Mouse (Mus musculus) liver, embryonic 14.5 days (tissue): ENCODE data around the gene Srrm1. TPM values are rescaled to one million over a fixed set of nuclear protein-coding genes. Genes with fewer than 3 reads are reported as not detected.
A peak's percentile ranks its signal among the peaks of the same experiment; 100 is the strongest.

Experiments
- ATAC-seq: fragments of 200-750 bp; cut with Nextera tagmentation; 2 replicates; pipeline ENCODE4 v1.8.0; 2017; ENCODE audit warnings: moderate number of reproducible peaks, mild to moderate bottlenecking, moderate library complexity; ENCODE audit not compliant: insufficient read depth
- DNase-seq, 3 experiments: peaks; one replicate each; pipeline ENCODE4 v3.0.0-alpha.2; 2012 to 2013; ENCODE audit warnings: low read depth in 3 of 3, low spot score in 3 of 3
- H3K27ac ChIP-seq: fragments of 300-500 bp; sonication (generic); 2 replicates; pipeline ENCODE4 v1.5.1; 2014; ENCODE audit warnings: moderate library complexity, mild to moderate bottlenecking, control low read depth, inconsistent platforms
- H3K27me3 ChIP-seq: fragments of 300-500 bp; sonication (generic); 2 replicates; pipeline ENCODE4 v1.6.1; 2014; ENCODE audit warnings: mild to moderate bottlenecking, low read length, moderate library complexity; ENCODE audit not compliant: control insufficient read depth, insufficient read depth
- H3K36me3 ChIP-seq: fragments of 300-500 bp; sonication (generic); replicated peaks from 2 replicates; pipeline ENCODE4 v1.6.1; 2014; ENCODE audit warnings: low read depth; ENCODE audit not compliant: control insufficient read depth, insufficient read depth
- H3K4me1 ChIP-seq, 2 experiments: fragments of 200-500 bp in 1 of 2; fragments of 300-500 bp in 1 of 2; sonication (generic) in 1 of 2; replicated peaks; 2 replicates each; pipeline ENCODE4 v1.6.1; 2012 to 2014; ENCODE audit warnings: antibody characterized with exemption in 1 of 2, inconsistent platforms in 1 of 2, low read length in 1 of 2; ENCODE audit not compliant: control insufficient read depth in 2 of 2, insufficient read depth in 2 of 2
- H3K4me2 ChIP-seq: fragments of 300-500 bp; sonication (generic); 2 replicates; pipeline ENCODE4 v1.6.1; 2014; ENCODE audit warnings: low read depth, mild to moderate bottlenecking, control low read depth, moderate library complexity
- H3K4me3 ChIP-seq, 2 experiments: fragments of 200-500 bp in 1 of 2; fragments of 300-500 bp in 1 of 2; sonication (generic) in 1 of 2; 2 replicates each; pipeline ENCODE4 v1.5.1; 2012 to 2014; ENCODE audit warnings: low read depth in 2 of 2, low read length in 2 of 2, mild to moderate bottlenecking in 2 of 2, control low read depth in 1 of 2, inconsistent platforms in 1 of 2, moderate library complexity in 1 of 2; ENCODE audit not compliant: insufficient read depth in 1 of 2
- H3K9ac ChIP-seq: fragments of 300-500 bp; sonication (generic); replicated peaks from 2 replicates; pipeline ENCODE4 v1.6.1; 2014; ENCODE audit warnings: mild to moderate bottlenecking, control low read depth, moderate library complexity
- H3K9me3 ChIP-seq: fragments of 300-500 bp; sonication (generic); 2 replicates; pipeline ENCODE4 v1.6.1; 2016; ENCODE audit warnings: low read length, mixed read lengths; ENCODE audit not compliant: control insufficient read depth
- CTCF ChIP-seq: IDR thresholded peaks from 2 replicates; pipeline ENCODE4 v1.5.1; 2016; ENCODE audit warnings: antibody characterized with exemption, low read depth, control low read depth
- EP300 ChIP-seq: IDR thresholded peaks from 2 replicates; pipeline ENCODE4 v1.6.1; 2016; ENCODE audit warnings: antibody characterized with exemption, low read depth
- WGBS: fragments of 180-500 bp; shearing (Covaris S2); extraction: QIAGEN DNeasy Blood & Tissue Kit; methylation state at CpG from one replicate; pipeline ENCODE4 v1.1.7; 2014; ENCODE audit not compliant: insufficient replicate concordance; 5-methylcytosine and 5-hydroxymethylcytosine counted together
- polyA plus RNA-seq, 2 experiments: library from polyadenylated mRNA; depleted of rRNA in 1 of 2; stranded (reverse) in 1 of 2; unstranded in 1 of 2; fragments of >200 nt; fragmentation: Nextera tagmentation in 1 of 2; extraction: Ambion mirVana in 1 of 2; gene quantifications; 2 replicates each; pipeline versions ENCODE4 v1.2.1 to v1.2.3; 2012 to 2014

The Srrm1 gene
- polyA plus RNA-seq (2012; rRNA removed) (26.7 and 43.6 TPM in 2 replicates), polyA plus RNA-seq (2014; fragmentation: Nextera tagmentation; extraction: Ambion mirVana) (94.8 and 99.4 TPM in 2 replicates)

DNA sequence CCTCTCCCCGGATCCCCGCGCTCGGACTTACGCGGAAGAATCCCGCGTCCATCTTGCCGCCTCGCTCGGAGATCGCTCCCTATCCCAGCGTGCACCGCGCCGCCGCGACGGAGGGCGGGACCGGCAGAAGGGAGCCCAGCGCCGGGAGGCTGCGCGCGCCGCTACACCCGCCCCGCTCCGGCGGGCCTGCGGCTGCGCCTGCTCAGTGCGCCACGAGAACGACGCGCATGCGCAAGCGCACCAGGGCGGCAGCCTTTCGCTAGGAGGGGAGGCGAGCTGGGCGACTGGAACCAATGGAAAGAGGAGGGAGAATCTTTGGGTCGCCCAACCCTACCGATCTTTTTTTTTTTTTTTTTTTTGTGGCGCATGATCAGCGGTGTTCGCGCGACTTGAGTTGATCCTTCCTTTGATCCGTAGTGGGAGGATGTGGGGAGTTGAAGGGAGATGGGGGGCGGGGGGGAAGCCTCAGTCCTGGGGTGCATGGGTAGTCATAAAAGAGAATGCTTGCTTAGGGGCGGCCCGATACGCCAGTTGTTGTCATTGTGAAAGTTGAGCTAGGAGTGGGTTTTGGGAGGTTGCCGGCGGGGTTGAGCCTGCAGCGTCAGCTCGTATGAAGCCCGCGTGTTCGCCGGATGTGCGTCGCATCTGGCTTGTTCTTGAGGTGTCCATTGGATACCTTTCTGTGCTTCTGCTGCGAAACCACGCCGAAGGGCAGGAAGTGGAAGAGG lies at the start of gene Srrm1:
Gene Srrm1, minus strand, starts transcription at position 256 of the 728 bp plus-strand sequence.
- under 1% methylated on average over 69 of the region's 69 CpGs for WGBS
- DNase-seq (peak; percentile 92 to 95 (median 94)), ATAC-seq (peak; percentile 88)
- TF ChIP-seq CTCF = no peak
- peak; percentile 7; the same call in 1 of the 2 replicates for TF ChIP-seq EP300
- peak within 1 kb of the TSS; percentile 72 to 81 for H3K4me3 ChIP-seq
- no peaks in the 10 kb centered on the region for H3K9me3 ChIP-seq
- H3K27me3 ChIP-seq = no peaks in the 10 kb centered on the region
- H3K9ac ChIP-seq = peak within 1 kb of the TSS; percentile 89
- peak within 1 kb of the TSS; percentile 96 for H3K4me2 ChIP-seq
- peaks cover 21 to 25% of the 10 kb centered on the region in 2 experiments for H3K4me1 ChIP-seq
- H3K27ac ChIP-seq = peak within 1 kb of the TSS; percentile 94
- peaks cover 17% of the 10 kb centered on the region for H3K36me3 ChIP-seq

DNA sequence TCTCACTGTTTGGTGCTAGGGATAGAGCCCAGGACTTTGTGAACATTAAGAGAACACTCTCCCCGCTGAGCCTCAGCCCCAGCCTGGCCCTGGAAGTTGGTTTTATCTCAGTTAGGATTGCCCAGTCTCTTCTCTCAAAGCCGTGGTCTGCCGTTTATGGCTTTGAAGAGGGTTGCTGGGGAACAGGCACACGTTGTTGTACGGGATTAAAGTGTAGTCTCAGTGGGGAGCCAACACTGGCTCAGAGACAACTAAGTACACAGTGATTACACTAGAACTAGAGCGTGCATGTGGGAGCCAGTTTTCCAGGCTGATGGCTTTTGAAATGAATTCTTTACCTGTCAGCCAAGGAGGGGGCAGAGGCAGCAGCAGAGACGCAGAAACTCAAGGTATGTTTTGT lies 48.8 kb upstream of the Srrm1 start:
- Histone ChIP-seq H3K36me3 (no peaks in the 10 kb centered on the region), H3K9me3 (no peaks in the 10 kb centered on the region), H3K4me1 (peaks cover 15 to 27% of the 10 kb centered on the region in 2 experiments), H3K4me2 (no peak overlapping the region), H3K9ac (no peak overlapping the region), H3K4me3 (no peak overlapping the region), H3K27ac (no peak overlapping the region), H3K27me3 (peaks cover 30% of the 10 kb centered on the region)
- DNase-seq (no peak), ATAC-seq (no peak)
- TF ChIP-seq CTCF (no peak), EP300 (no peak)
- WGBS = 47% methylated on average over 7 of the region's 7 CpGs

DNA sequence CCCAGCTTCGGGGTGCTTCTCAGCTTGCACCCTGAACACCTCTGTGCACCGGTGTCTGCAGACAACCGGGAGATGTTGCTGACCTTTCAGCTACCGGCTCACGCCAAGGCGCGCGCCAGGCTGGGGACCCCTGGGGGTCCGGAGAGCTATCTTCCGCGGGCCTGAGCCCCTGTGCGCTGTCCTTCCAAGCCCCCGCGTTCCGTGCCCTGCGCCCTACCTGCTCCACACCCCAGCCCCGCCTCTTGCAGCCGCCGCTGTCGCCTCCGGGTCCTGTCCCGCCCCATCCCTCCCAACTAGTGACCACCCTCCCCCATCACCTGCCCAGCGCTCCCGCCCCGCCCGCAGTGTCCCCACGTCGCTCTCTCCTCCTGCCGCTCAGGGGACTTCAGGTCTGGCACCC lies 44.9 kb upstream of the Srrm1 start, which contains the start of gene Ncmap:
Gene Ncmap, minus strand, starts transcription at position 237 of the 400 bp plus-strand sequence.
- WGBS = 2% methylated on average over 29 of the region's 29 CpGs
- H3K27me3 ChIP-seq = peaks cover 33% of the 10 kb centered on the region

DNA sequence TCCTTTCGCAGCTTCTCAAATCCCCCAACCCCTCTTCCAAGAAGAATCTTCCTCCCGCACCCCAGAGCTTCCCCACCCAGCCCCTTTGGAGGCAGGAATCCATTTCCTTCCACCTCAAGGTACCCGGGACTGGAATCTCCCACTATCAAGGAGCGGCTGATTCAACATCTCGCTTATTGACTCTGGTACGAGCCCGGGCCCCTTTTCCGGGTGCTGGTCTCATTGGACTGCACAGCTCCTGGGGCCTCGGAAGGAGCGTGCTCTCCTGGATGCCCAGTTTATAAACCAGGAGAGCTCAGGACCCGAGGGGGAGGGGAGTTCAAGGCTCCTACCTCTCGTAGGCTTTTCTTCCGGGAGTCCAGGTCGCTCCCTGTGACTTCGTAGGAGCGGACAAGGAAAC lies 44.4 kb upstream of the Srrm1 start:
- TF ChIP-seq EP300 (no peak), CTCF (no peak)
- peaks cover 33% of the 10 kb centered on the region for H3K27me3 ChIP-seq
- H3K36me3 ChIP-seq = no peaks in the 10 kb centered on the region
- peak overlapping the region in 1 of 2 experiments; percentile 2; a peak in 1 of 4 replicates for H3K4me3 ChIP-seq
- no peaks in the 10 kb centered on the region for H3K9me3 ChIP-seq
- 6% methylated on average over 16 of the region's 16 CpGs for WGBS
- no peak overlapping the region for H3K27ac ChIP-seq
- DNase-seq (no peak), ATAC-seq (no peak)
- no peaks in the 10 kb centered on the region for H3K4me1 ChIP-seq
- H3K4me2 ChIP-seq = peak overlapping the region; percentile 5
- no peak overlapping the region for H3K9ac ChIP-seq

More for the DNA sequence above, 44.9 kb upstream of the Srrm1 start, which contains the start of gene Ncmap:
- Histone ChIP-seq H3K4me3 (peak within 1 kb of the TSS in 1 of 2 experiments; percentile 2; a peak in 2 of 4 replicates), H3K9ac (no peak within 1 kb of the TSS), H3K36me3 (no peaks in the 10 kb centered on the region), H3K4me2 (peak within 1 kb of the TSS; percentile 5), H3K9me3 (no peaks in the 10 kb centered on the region), H3K27ac (no peak within 1 kb of the TSS), H3K4me1 (no peaks in the 10 kb centered on the region)
- DNase-seq (no peak), ATAC-seq (no peak)
- no peak for TF ChIP-seq CTCF
- TF ChIP-seq EP300 = no peak

DNA sequence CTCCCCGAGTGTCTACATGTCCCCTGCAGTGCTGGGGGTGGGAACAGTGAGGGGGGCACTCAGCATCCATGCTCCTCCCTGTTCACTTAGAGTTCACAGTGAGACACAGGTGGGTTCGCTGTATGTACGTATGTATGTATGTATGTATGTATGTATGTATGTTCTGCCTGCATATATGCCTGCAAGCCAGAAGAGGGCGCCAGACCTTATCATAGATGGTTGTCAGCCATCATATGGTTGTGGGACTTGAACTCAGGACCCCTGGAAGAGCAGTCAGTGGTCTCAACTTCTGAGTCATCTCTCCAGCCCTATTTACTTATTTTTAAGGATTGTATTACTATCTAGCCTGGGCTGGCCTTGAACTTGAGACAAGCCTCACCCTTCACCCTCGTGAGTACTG lies 43.2 kb upstream of the Srrm1 start:
- Histone ChIP-seq H3K27ac (no peak overlapping the region), H3K9me3 (no peaks in the 10 kb centered on the region), H3K4me3 (no peak overlapping the region), H3K9ac (no peak overlapping the region), H3K4me1 (no peaks in the 10 kb centered on the region), H3K4me2 (no peak overlapping the region), H3K27me3 (peaks cover 33% of the 10 kb centered on the region), H3K36me3 (no peaks in the 10 kb centered on the region)
- WGBS = 75% methylated on average over 5 of the region's 5 CpGs
- TF ChIP-seq CTCF (peak; percentile 55), EP300 (no peak)
- ATAC-seq (no peak), DNase-seq (no peak)
